Mouse (Mus musculus): ENCODE results near the gene Fam53a. TPM values are rescaled to one million over a fixed set of nuclear protein-coding genes. Genes with fewer than 3 reads are reported as not detected.

Gene Fam53a
- polyA plus RNA-seq, 1 experiment from 2014 or later, result 31.4 TPM

DNA sequence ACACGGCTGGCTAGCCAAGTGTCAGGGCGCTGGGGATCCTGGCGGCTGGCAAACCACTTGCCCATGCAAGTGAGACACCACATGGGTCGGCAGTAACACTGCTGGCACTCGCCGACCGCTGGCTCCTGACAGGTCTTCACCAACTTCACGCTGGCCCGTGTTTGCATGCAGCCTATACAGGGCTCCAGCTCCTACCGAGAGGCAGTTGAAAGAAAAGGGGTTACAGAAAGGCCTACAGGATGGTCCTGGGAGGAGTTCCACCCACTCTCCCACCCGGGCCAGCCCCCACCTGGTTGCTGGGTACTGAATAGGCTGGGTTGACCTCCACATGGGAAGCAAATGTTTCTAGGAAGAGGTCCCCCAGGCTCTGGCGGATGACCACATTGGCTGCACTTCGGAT, 25.0 kb upstream of the Fam53a start:
- Histone ChIP-seq H3K4me2 (no peak overlapping the region), H3K36me3 (peaks cover 28% of the 10 kb centered on the region), H3K4me3 (no peak overlapping the region), H3K9me3 (no peaks in the 10 kb centered on the region), H3K27ac (replicated peaks) (no peak overlapping the region), H3K27me3 (no peaks in the 10 kb centered on the region), H3K4me1 (replicated peaks) (peaks cover 56% of the 10 kb centered on the region), H3K9ac (no peak overlapping the region)
- ATAC-seq (ENCODE audit: low read depth), result no peak
- 93% methylated on average over 13 of the region's 13 CpGs for WGBS

DNA sequence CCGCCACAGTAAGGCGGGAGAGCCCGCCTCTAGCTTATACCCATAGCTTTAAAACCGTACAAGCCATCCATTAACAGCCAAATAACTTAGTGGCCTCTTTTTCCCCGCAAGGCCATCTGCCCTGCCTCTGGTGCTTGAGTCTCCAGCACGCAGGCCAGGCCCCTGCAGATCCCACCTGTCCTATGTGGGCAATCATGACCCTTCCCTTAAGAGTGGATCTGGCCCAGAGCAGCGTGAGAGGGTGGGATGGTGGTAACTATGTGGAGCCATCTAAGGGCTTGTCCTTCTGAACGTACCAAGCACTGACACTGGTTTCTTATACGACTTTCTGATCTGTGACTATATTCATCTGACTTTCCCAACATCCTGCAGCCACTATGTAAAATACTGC, 23.3 kb upstream of the Fam53a start:
- peaks cover 39% of the 10 kb centered on the region for H3K36me3 ChIP-seq

DNA sequence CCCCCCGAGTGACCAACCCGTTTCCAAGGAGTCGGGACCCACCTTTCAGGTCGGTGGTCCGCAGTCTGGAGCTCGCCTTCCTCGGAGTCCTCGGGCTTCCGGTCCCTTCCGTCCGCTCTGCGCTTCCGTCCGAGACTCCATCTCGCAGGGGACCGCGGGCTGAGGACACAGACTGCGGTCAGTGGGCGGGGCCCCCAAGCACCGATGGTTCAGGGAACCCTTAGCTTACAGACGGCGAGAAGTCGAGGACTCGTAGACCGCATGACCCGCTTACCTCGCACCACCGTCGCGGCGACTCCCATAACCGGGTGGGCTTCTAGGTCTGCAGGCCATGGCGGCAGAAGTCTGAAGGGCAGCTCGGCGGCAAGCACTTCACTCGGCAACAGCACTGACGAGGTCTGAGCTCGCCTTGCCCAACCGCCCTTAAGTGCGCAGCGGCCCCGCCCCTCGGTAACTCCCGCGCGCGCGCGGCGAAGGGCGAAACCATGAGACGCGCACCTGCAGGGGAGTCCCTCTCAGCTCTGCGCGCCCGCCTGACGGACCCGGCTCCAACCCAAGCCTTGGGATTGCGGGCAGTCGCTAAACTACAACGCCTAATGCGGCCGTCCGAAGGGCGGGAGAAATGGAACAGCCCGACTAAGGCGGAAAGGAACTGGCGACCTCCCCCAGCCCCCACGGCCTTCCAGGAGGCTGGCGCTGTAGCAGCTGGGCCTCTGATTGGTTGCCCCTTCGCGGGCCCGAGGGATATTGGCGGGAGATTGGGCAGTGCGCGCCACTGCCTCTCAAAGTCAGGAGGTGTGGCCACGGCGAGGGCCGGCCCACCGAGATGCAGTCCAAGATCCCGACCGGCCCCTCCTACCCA, 22.7 kb upstream of the Fam53a start, which contains the start of gene Slbp:
Gene Slbp (minus strand): TSS at position 654 of the 862 bp plus-strand sequence.
- Histone ChIP-seq H3K27me3 (no peaks in the 10 kb centered on the region), H3K4me3 (peak within 1 kb of the TSS; percentile 84), H3K4me1 (replicated peaks) (peaks cover 46% of the 10 kb centered on the region), H3K9ac (peak within 1 kb of the TSS; percentile 85), H3K36me3 (peaks cover 45% of the 10 kb centered on the region), H3K9me3 (no peaks in the 10 kb centered on the region), H3K4me2 (peak within 1 kb of the TSS; percentile 71), H3K27ac (replicated peaks) (peak within 1 kb of the TSS; percentile 97)
- WGBS, result under 1% methylated on average over 82 of the region's 82 CpGs
- peak; percentile 96 for ATAC-seq (ENCODE audit: low read depth)

More for the DNA sequence above, 23.3 kb upstream of the Fam53a start:
- ATAC-seq (ENCODE audit: low read depth), result peak; percentile 28
- H3K4me2 ChIP-seq, result peak overlapping the region; percentile 71
- no peaks in the 10 kb centered on the region for H3K27me3 ChIP-seq
- peak overlapping the region; percentile 97 for H3K27ac ChIP-seq (replicated peaks)
- H3K9ac ChIP-seq, result peak overlapping the region; percentile 64
- WGBS, result 3% methylated on average over 9 of the region's 9 CpGs
- H3K9me3 ChIP-seq, result no peaks in the 10 kb centered on the region
- peak overlapping the region; percentile 84 for H3K4me3 ChIP-seq
- peaks cover 48% of the 10 kb centered on the region for H3K4me1 ChIP-seq (replicated peaks)

DNA sequence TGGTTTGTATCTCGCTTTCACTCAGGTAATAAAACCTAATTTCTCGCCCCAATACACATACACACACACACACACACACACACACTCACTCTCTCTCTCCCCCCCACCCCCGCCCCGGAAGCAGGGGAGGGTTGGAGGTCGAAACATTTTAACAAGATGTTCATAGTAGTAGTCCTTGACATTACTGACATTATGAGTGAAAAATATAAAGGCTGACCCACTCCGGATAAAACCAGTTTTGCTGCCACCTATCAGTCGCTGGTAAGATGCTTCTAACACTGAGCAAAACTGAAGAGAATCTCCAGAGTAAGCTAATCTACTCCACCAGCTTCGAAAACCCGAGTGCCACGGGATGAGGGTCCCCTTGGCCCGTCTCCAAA, 22.1 kb upstream of the Fam53a start:
- 1% methylated on average over 11 of the region's 11 CpGs for WGBS
- peak overlapping the region; percentile 97 for H3K27ac ChIP-seq (replicated peaks)
- no peaks in the 10 kb centered on the region for H3K27me3 ChIP-seq
- no peaks in the 10 kb centered on the region for H3K9me3 ChIP-seq
- H3K4me3 ChIP-seq, result peak overlapping the region; percentile 84
- ATAC-seq (ENCODE audit: low read depth), result no peak; the same call in 1 of the 2 replicates
- peak overlapping the region; percentile 85 for H3K9ac ChIP-seq
- peaks cover 40% of the 10 kb centered on the region for H3K4me1 ChIP-seq (replicated peaks)
- peaks cover 51% of the 10 kb centered on the region for H3K36me3 ChIP-seq
- H3K4me2 ChIP-seq, result peak overlapping the region; percentile 71

DNA sequence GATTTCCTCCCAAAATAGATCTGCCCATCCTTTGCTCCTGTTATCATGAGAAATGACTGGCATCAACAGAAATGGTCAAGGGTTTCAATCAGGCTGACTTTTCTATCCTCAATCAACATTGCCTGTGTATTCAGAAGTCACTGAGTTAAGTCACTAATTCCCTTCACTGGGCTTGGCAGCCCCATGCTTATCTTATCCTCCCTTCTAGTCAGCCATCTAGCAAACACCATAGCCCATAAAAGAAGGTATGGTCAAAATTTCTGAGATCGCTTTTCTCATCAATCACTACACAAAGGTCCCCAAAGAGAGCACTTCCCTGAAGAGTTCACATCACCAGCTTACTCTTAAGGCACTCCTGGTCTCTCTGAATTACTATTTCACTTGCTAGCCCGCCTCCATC, 21.6 kb upstream of the Fam53a start:
- H3K9me3 ChIP-seq, result no peaks in the 10 kb centered on the region
- peak overlapping the region; percentile 97 for H3K27ac ChIP-seq (replicated peaks)
- H3K27me3 ChIP-seq, result no peaks in the 10 kb centered on the region
- no peak for ATAC-seq (ENCODE audit: low read depth)
- peaks cover 35% of the 10 kb centered on the region for H3K4me1 ChIP-seq (replicated peaks)
- H3K36me3 ChIP-seq, result peaks cover 56% of the 10 kb centered on the region
- peak overlapping the region; percentile 84 for H3K4me3 ChIP-seq
- H3K9ac ChIP-seq, result peak overlapping the region; percentile 85
- H3K4me2 ChIP-seq, result peak overlapping the region; percentile 71
- 20% methylated on average over 2 of the region's 2 CpGs for WGBS

DNA sequence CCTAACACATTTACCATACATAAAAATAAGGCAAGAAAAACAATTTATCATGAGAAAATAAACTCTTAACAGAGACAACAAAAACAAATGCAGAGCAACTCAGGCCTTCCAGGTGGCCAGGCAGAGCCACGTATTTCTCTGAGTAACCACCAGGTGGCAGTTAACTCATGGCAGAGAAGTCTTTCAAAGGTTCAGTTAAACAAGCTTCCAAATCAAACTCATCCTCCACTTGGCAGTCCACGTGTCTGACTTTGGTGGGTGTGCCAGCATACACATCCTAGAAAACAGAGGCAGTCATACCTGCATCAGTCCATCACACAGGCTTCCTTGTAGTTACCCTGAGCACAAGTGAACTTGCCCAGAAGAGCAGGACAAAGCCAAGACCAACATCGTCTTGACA, 11.2 kb upstream of the Fam53a start:
- Histone ChIP-seq H3K9ac (no peak overlapping the region), H3K9me3 (no peaks in the 10 kb centered on the region), H3K27ac (replicated peaks) (no peak overlapping the region), H3K4me1 (replicated peaks) (no peaks in the 10 kb centered on the region), H3K36me3 (peaks cover 63% of the 10 kb centered on the region), H3K27me3 (no peaks in the 10 kb centered on the region), H3K4me2 (no peak overlapping the region), H3K4me3 (no peak overlapping the region)
- 41% methylated on average over 3 of the region's 3 CpGs for WGBS
- no peak for ATAC-seq (ENCODE audit: low read depth)

DNA sequence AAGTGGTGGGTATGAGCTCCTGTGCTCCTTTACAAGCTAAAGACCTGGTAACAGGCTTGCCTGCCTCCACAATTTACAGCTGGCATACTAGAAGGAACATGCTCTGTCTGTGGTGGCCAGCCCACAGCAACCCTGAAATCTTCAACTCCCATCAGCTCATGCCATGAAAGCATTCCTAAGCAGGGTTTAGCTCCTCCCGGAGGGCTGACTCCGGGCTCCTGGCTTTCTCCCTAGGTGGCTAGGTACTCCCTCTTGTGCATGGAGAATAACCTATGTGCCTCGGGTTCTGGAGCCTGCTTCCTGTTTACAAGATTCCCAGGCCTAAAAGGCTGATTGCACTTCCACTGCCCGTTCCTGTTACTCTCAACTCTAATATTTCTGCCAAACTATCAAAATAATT, 9.4 kb upstream of the Fam53a start:
- H3K4me2 ChIP-seq, result no peak overlapping the region
- H3K27me3 ChIP-seq, result no peaks in the 10 kb centered on the region
- no peaks in the 10 kb centered on the region for H3K4me1 ChIP-seq (replicated peaks)
- 75% methylated on average over 4 of the region's 4 CpGs for WGBS
- ATAC-seq (ENCODE audit: low read depth), result no peak
- peaks cover 47% of the 10 kb centered on the region for H3K36me3 ChIP-seq
- no peak overlapping the region for H3K27ac ChIP-seq (replicated peaks)
- 0 out of 2 replicates have a peak overlapping the region, but pooled peaks have one; percentile 38 for H3K9ac ChIP-seq
- H3K9me3 ChIP-seq, result no peaks in the 10 kb centered on the region
- H3K4me3 ChIP-seq, result no peak overlapping the region

DNA sequence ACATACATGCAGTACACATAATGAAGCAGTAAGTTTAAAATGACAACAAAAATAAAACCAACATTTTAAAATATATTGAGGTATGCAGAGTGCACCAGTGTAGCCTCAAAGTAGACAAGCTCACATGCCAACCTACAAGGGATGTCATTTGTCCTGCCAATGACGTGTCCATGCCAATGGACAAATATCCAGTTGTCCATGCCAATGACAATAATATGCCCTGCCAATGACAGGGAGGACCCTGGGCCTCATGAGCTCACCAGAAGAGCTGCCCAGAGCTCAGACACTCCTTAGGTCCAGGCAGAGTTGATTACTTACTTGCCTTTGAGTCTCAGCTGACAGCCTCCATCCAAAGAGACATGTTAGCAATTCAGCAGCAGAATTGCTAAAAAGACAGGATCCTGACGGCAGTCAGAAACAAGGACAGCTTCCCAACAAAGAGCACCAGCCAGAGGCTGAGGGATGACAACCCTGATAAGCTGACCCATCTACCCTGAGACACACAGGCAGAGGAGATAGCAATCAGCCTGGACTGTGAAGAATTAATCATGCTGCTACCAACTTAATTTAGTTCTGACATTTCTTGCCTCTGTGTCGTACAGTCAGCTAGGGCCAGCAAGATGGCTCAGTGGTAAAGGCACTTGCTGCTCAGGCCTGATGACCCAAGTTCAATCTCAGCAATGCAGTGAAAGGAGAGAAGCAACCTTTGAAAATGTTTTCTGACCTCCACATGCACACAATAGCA, 8.3 kb upstream of the Fam53a start:
- peaks cover 37% of the 10 kb centered on the region for H3K36me3 ChIP-seq
- H3K4me1 ChIP-seq (replicated peaks), result no peaks in the 10 kb centered on the region
- no peak overlapping the region for H3K9ac ChIP-seq
- no peak overlapping the region for H3K27ac ChIP-seq (replicated peaks)
- H3K4me3 ChIP-seq, result no peak overlapping the region
- no peaks in the 10 kb centered on the region for H3K9me3 ChIP-seq
- WGBS, result 85% methylated on average over 3 of the region's 3 CpGs
- H3K4me2 ChIP-seq, result no peak overlapping the region
- no peak for ATAC-seq (ENCODE audit: low read depth)
- H3K27me3 ChIP-seq, result no peaks in the 10 kb centered on the region

DNA sequence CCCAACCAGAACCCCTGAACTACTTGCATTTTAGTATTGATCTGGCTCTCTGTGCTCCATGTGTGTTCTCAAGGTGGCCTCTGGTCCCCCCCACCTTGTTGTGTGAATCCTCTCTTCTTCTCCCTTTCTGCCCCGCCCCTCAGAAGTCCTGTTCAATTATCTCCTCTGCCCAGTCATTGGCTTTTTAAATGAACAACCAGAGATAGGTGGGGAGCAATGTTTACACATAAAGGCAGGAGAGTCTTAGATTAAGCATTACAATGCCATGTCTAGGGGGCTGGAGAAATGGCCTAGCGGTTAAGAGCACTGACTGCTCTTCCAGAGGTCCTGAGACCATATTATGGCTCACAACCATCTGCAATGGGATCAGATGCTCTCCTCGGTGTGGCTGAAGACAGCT, 5.9 kb upstream of the Fam53a start:
- Histone ChIP-seq H3K27ac (replicated peaks) (no peak overlapping the region), H3K4me1 (replicated peaks) (peaks cover 4% of the 10 kb centered on the region), H3K36me3 (peaks cover 17% of the 10 kb centered on the region), H3K9ac (no peak overlapping the region), H3K4me2 (no peak overlapping the region), H3K4me3 (no peak overlapping the region), H3K9me3 (no peaks in the 10 kb centered on the region), H3K27me3 (no peaks in the 10 kb centered on the region)
- no peak for ATAC-seq (ENCODE audit: low read depth)
- WGBS, result 89% methylated on average over 3 of the region's 3 CpGs

DNA sequence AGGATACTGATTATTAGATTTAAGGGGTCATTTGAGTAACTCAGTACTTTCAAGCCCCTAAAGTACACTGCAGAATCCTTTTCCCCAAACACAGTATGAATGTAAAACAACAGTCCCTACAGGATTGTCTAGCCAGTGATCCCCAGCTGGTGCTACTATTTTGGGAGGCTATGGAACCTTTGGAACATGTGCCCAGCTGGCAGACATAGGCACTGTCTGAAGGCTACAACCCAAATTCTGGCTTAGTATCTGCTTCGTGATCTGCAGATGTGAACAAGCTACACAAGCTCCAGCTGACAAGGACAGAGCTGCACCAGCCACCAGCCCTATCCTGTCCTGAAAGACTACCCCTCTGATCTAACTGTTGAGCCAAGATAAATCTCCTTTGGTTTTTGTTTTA, 3.1 kb upstream of the Fam53a start:
- WGBS, result 85% methylated on average over 1 of the region's 1 CpGs
- H3K36me3 ChIP-seq, result peaks cover under 1% of the 10 kb centered on the region; the same call in 1 of the 2 replicates
- H3K27ac ChIP-seq (replicated peaks), result no peak overlapping the region
- no peak overlapping the region for H3K9ac ChIP-seq
- H3K4me3 ChIP-seq, result no peak overlapping the region
- no peaks in the 10 kb centered on the region for H3K9me3 ChIP-seq
- ATAC-seq (ENCODE audit: low read depth), result no peak
- H3K27me3 ChIP-seq, result no peaks in the 10 kb centered on the region
- H3K4me2 ChIP-seq, result no peak overlapping the region
- peaks cover 23% of the 10 kb centered on the region for H3K4me1 ChIP-seq (replicated peaks)

DNA sequence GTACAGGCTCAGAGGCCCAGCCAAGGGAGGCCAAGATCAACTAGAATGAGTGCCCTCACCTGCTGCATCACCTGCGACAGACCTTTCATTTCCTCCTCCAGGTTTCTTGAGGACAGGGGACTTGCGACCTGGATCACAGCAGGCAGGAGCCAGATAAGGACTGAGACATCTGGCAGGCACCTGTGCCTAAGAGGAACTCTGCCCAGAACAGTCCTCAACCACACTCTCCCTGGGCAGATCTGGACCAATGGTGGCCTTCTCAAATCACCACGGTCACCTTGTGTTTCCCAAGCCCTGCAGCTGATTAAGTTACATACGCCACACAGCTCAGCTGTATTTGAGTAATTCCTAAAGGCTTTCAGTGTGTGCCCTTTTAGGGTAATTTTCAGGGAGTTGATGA, 1.2 kb upstream of the Fam53a start:
- peaks cover 28% of the 10 kb centered on the region for H3K4me1 ChIP-seq (replicated peaks)
- H3K9me3 ChIP-seq, result no peaks in the 10 kb centered on the region
- H3K27me3 ChIP-seq, result no peaks in the 10 kb centered on the region
- peak overlapping the region; percentile 72 for H3K4me3 ChIP-seq
- H3K36me3 ChIP-seq, result no peaks in the 10 kb centered on the region
- peak overlapping the region; percentile 94 for H3K4me2 ChIP-seq
- no peak overlapping the region for H3K27ac ChIP-seq (replicated peaks)
- no peak for ATAC-seq (ENCODE audit: low read depth)
- 80% methylated on average over 4 of the region's 4 CpGs for WGBS
- peak overlapping the region; percentile 64 for H3K9ac ChIP-seq

DNA sequence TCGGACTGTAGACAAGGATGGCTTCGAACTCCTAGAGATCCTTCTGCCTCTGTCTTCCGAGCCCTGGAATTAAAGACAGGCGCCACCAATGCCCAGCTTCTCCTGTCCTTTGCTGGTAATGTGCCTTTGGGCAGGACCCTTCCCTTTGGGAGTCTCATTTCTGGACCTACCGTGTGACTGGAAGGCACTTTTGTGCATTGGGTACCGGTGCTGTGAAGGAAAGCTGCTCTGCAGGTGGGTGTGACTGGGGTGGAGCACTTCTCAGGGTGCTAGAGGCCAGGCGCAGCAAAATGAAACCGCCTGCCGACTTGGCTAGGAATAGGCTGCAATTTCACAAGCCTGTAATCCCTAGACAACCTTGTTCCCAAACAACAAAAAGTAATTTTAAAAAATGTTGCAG, 626 bp upstream of the Fam53a start:
- no peaks in the 10 kb centered on the region for H3K9me3 ChIP-seq
- no peaks in the 10 kb centered on the region for H3K27me3 ChIP-seq
- peak overlapping the region; percentile 72 for H3K4me3 ChIP-seq
- H3K36me3 ChIP-seq, result no peaks in the 10 kb centered on the region
- WGBS, result 4% methylated on average over 9 of the region's 9 CpGs
- H3K4me1 ChIP-seq (replicated peaks), result peaks cover 28% of the 10 kb centered on the region
- H3K4me2 ChIP-seq, result peak overlapping the region; percentile 94
- peak; percentile 15; the same call in 1 of the 2 replicates for ATAC-seq (ENCODE audit: low read depth)
- H3K27ac ChIP-seq (replicated peaks), result peak overlapping the region; percentile 89
- H3K9ac ChIP-seq, result peak overlapping the region; percentile 64

Measured in neural tube, embryonic 13.5 days (tissue).